Mouse (Mus musculus): ENCODE data around the gene Sarm1. TPM values are rescaled to one million over a fixed set of nuclear protein-coding genes. Genes with fewer than 3 reads are reported as not detected.

Sarm1 gene
- polyA plus RNA-seq (2012; rRNA removed): 2.5 TPM in 2 replicates

GRCm38 (mm10) chr11:78497544-78498522 lies at the start of gene Sarm1:
TSS of gene Sarm1 (minus strand) at chr11:78497754.
- TF ChIP-seq POLR2A (IDR thresholded peaks at IDR 0.05; ENCODE audit: control insufficient read depth, low read depth, low read length) (no peak), CTCF (IDR thresholded peaks at IDR 0.05; ENCODE audit: control insufficient read depth, insufficient read depth, insufficient replicate concordance, low read depth, low read length) (no peak)
- H3K27me3 ChIP-seq (ENCODE audit: control insufficient read depth, insufficient read depth, low read length): no peaks in the 10 kb centered on the region
- H3K36me3 ChIP-seq (ENCODE audit: control insufficient read depth, insufficient read depth, low read length): no peaks in the 10 kb centered on the region
- H3K4me1 ChIP-seq (ENCODE audit: control insufficient read depth, insufficient read depth, low read length): peaks cover 10% of the 10 kb centered on the region
- peak within 1 kb of the TSS; percentile 73 for H3K4me3 ChIP-seq (ENCODE audit: control insufficient read depth, low read depth, low read length)
- H3K27ac ChIP-seq (ENCODE audit: control insufficient read depth, insufficient read depth, low read depth, low read length): no peak within 1 kb of the TSS

- Histone ChIP-seq H3K27me3 (ENCODE audit: control insufficient read depth, insufficient read depth, low read length) (no peaks in the 10 kb centered on the region), H3K4me3 (ENCODE audit: control insufficient read depth, low read depth, low read length) (no peak overlapping the region), H3K36me3 (ENCODE audit: control insufficient read depth, insufficient read depth, low read length) (peaks cover 3% of the 10 kb centered on the region), H3K27ac (ENCODE audit: control insufficient read depth, insufficient read depth, low read depth, low read length) (no peak overlapping the region), H3K4me1 (ENCODE audit: control insufficient read depth, insufficient read depth, low read length) (0 out of 2 replicates have a peak, but pooled peaks cover 2% of the 10 kb centered on the region)
- TF ChIP-seq POLR2A (IDR thresholded peaks at IDR 0.05; ENCODE audit: control insufficient read depth, low read depth, low read length): no peak
- TF ChIP-seq CTCF (IDR thresholded peaks at IDR 0.05; ENCODE audit: control insufficient read depth, insufficient read depth, insufficient replicate concordance, low read depth, low read length): no peak
These were observed 47.6 kb upstream of the Sarm1 start for GRCm38 (mm10) chr11:78545181-78545580.

- Histone ChIP-seq H3K27ac (ENCODE audit: control insufficient read depth, insufficient read depth, low read depth, low read length) (no peak overlapping the region), H3K4me1 (ENCODE audit: control insufficient read depth, insufficient read depth, low read length) (0 out of 2 replicates have a peak, but pooled peaks cover 2% of the 10 kb centered on the region), H3K36me3 (ENCODE audit: control insufficient read depth, insufficient read depth, low read length) (peaks cover 3% of the 10 kb centered on the region), H3K27me3 (ENCODE audit: control insufficient read depth, insufficient read depth, low read length) (no peaks in the 10 kb centered on the region), H3K4me3 (ENCODE audit: control insufficient read depth, low read depth, low read length) (no peak overlapping the region)
- no peak for TF ChIP-seq POLR2A (IDR thresholded peaks at IDR 0.05; ENCODE audit: control insufficient read depth, low read depth, low read length)
- TF ChIP-seq CTCF (IDR thresholded peaks at IDR 0.05; ENCODE audit: control insufficient read depth, insufficient read depth, insufficient replicate concordance, low read depth, low read length): no peak
These were observed 47.0 kb upstream of the Sarm1 start for GRCm38 (mm10) chr11:78544449-78545111.

- Histone ChIP-seq H3K36me3 (ENCODE audit: control insufficient read depth, insufficient read depth, low read length) (peaks cover 5% of the 10 kb centered on the region), H3K27me3 (ENCODE audit: control insufficient read depth, insufficient read depth, low read length) (no peaks in the 10 kb centered on the region), H3K4me3 (ENCODE audit: control insufficient read depth, low read depth, low read length) (no peak overlapping the region), H3K4me1 (ENCODE audit: control insufficient read depth, insufficient read depth, low read length) (peaks cover 2% of the 10 kb centered on the region), H3K27ac (ENCODE audit: control insufficient read depth, insufficient read depth, low read depth, low read length) (no peak overlapping the region)
- TF ChIP-seq POLR2A (IDR thresholded peaks at IDR 0.05; ENCODE audit: control insufficient read depth, low read depth, low read length): no peak
- no peak for TF ChIP-seq CTCF (IDR thresholded peaks at IDR 0.05; ENCODE audit: control insufficient read depth, insufficient read depth, insufficient replicate concordance, low read depth, low read length)
These were observed 42.8 kb upstream of the Sarm1 start for GRCm38 (mm10) chr11:78540358-78540757.

- peak overlapping the region; percentile 99 for H3K27ac ChIP-seq (ENCODE audit: control insufficient read depth, insufficient read depth, low read depth, low read length)
- H3K36me3 ChIP-seq (ENCODE audit: control insufficient read depth, insufficient read depth, low read length): peaks cover 4% of the 10 kb centered on the region
These were observed 39.1 kb upstream of the Sarm1 start for GRCm38 (mm10) chr11:78536690-78537084.

GRCm38 (mm10) chr11:78536080-78536689 lies 38.6 kb upstream of the Sarm1 start, which contains the start of the genes Tnfaip1 and Ift20:
TSS of gene Tnfaip1 (minus strand) at chr11:78536332.
TSS of gene Ift20 (plus strand) at chr11:78536361.
- H3K4me3 ChIP-seq (ENCODE audit: control insufficient read depth, low read depth, low read length): peak within 1 kb of the TSS; percentile 100
- no peak for TF ChIP-seq CTCF (IDR thresholded peaks at IDR 0.05; ENCODE audit: control insufficient read depth, insufficient read depth, insufficient replicate concordance, low read depth, low read length)
- TF ChIP-seq POLR2A (IDR thresholded peaks at IDR 0.05; ENCODE audit: control insufficient read depth, low read depth, low read length): peak; percentile 89
- H3K27me3 ChIP-seq (ENCODE audit: control insufficient read depth, insufficient read depth, low read length): no peaks in the 10 kb centered on the region
- peaks cover 2% of the 10 kb centered on the region for H3K4me1 ChIP-seq (ENCODE audit: control insufficient read depth, insufficient read depth, low read length)
- H3K36me3 ChIP-seq (ENCODE audit: control insufficient read depth, insufficient read depth, low read length): peaks cover 4% of the 10 kb centered on the region
- peak within 1 kb of the TSS; percentile 99 for H3K27ac ChIP-seq (ENCODE audit: control insufficient read depth, insufficient read depth, low read depth, low read length)

More at GRCm38 (mm10) chr11:78536690-78537084, 39.1 kb upstream of the Sarm1 start:
- Histone ChIP-seq H3K4me3 (ENCODE audit: control insufficient read depth, low read depth, low read length) (peak overlapping the region; percentile 100), H3K27me3 (ENCODE audit: control insufficient read depth, insufficient read depth, low read length) (no peaks in the 10 kb centered on the region), H3K4me1 (ENCODE audit: control insufficient read depth, insufficient read depth, low read length) (peaks cover 2% of the 10 kb centered on the region)
- TF ChIP-seq CTCF (IDR thresholded peaks at IDR 0.05; ENCODE audit: control insufficient read depth, insufficient read depth, insufficient replicate concordance, low read depth, low read length) (no peak), POLR2A (IDR thresholded peaks at IDR 0.05; ENCODE audit: control insufficient read depth, low read depth, low read length) (no peak)
